ENCODE assay signal across 8 mouse cellular contexts in genomic region chr11:73198603-73199229, GRCm38 (mm10). TPM values are rescaled to one million over a fixed set of nuclear protein-coding genes. Genes with fewer than 3 reads are reported as not detected.
DNase-seq lines count a peak whose midpoint lies in the region; ATAC-seq and TF ChIP-seq lines count a peak whose summit lies in the region.

Ctns (minus strand) TSS chr11:73199042.

- H3K4me2 ChIP-seq in forebrain, postnatal 0 days (ENCODE audit: low read depth) = peak within 1 kb of the TSS; percentile 97
- H3K4me2 ChIP-seq in hindbrain, embryonic 15.5 days = peak within 1 kb of the TSS; percentile 91

- WGBS in forebrain, postnatal 0 days = under 1% methylated on average over 22 of the region's 22 CpGs
- WGBS in hindbrain, embryonic 15.5 days = under 1% methylated on average over 22 of the region's 22 CpGs

- no peaks in the 10 kb centered on the region; the same call in 1 of the 2 replicates for H3K27me3 ChIP-seq in forebrain, postnatal 0 days (ENCODE audit: insufficient read depth, low read length)
- no peaks in the 10 kb centered on the region for H3K27me3 ChIP-seq in hindbrain, embryonic 15.5 days

- H3K4me3 ChIP-seq in forebrain, postnatal 0 days (ENCODE audit: low read depth, low read length) = peak within 1 kb of the TSS; percentile 78
- peak within 1 kb of the TSS; percentile 76 for H3K4me3 ChIP-seq in hindbrain, embryonic 15.5 days

- peak within 1 kb of the TSS; percentile 68 for H3K9ac ChIP-seq in forebrain, postnatal 0 days
- peak within 1 kb of the TSS; percentile 85 for H3K9ac ChIP-seq in hindbrain, embryonic 15.5 days

- TF ChIP-seq CTCF in forebrain, postnatal 0 days (IDR thresholded peaks at IDR 0.05; ENCODE audit: low read depth) = no peak; the same call in 1 of the 2 replicates

- H3K27ac ChIP-seq in forebrain, postnatal 0 days (ENCODE audit: low read depth, low read length) = peak within 1 kb of the TSS; percentile 69; the same call in 1 of the 2 replicates
- H3K27ac ChIP-seq in hindbrain, embryonic 15.5 days (replicated peaks) = peak within 1 kb of the TSS; percentile 80

- H3K9me3 ChIP-seq in forebrain, postnatal 0 days (ENCODE audit: low read length) = no peaks in the 10 kb centered on the region
- H3K9me3 ChIP-seq in hindbrain, embryonic 15.5 days = no peaks in the 10 kb centered on the region

- peaks cover 20% of the 10 kb centered on the region for H3K4me1 ChIP-seq in forebrain, postnatal 0 days (ENCODE audit: insufficient read depth)
- peaks cover 24% of the 10 kb centered on the region for H3K4me1 ChIP-seq in hindbrain, embryonic 15.5 days (replicated peaks)

- ATAC-seq in forebrain, postnatal 0 days = peak; percentile 97
- peak; percentile 97 for ATAC-seq in hindbrain, embryonic 15.5 days (ENCODE audit: low FRiP score, low read depth)

- peak; percentile 99 for DNase-seq in heart, adult 11 months
- DNase-seq in heart, postnatal 4 days = no peak
- peak; percentile 85 for DNase-seq in c-Kit-positive CD71-positive TER-119-positive erythroid progenitor cells, embryonic 14.5 days (ENCODE audit: low spot score)
- peak; percentile 92 for DNase-seq in forebrain, postnatal 0 days
- peak; percentile 88 for DNase-seq in left cerebral cortex, adult 11 months (ENCODE audit: low spot score)
- DNase-seq in lung, postnatal 25 days (ENCODE audit: low spot score) = peak; percentile 92
- peak; percentile 73 for DNase-seq in right cerebral cortex, postnatal 14 days

- peaks cover 10% of the 10 kb centered on the region for H3K36me3 ChIP-seq in forebrain, postnatal 0 days (ENCODE audit: insufficient read depth)
- peaks cover 4% of the 10 kb centered on the region; the same call in 1 of the 2 replicates for H3K36me3 ChIP-seq in hindbrain, embryonic 15.5 days

RNA-seq across cellular contexts. Expression of gene Ctns, which starts in this region (rescaled TPM):
- total RNA-seq in heart, postnatal 4 days (2021) = 1 to 10 TPM; 8.4 to 8.7 TPM
- total RNA-seq in forebrain, postnatal 0 days (2014; rRNA removed) = 15.3 and 17.0 TPM in 2 replicates
- polyA plus RNA-seq in forebrain, postnatal 0 days (2015; fragmentation: Nextera tagmentation; extraction: Ambion mirVana) = 9.6 and 12.7 TPM in 2 replicates
- polyA plus RNA-seq in hindbrain, embryonic 15.5 days (2015; fragmentation: Nextera tagmentation; extraction: Ambion mirVana) = 16.2 and 18.4 TPM in 2 replicates
